Mouse (Mus musculus): ENCODE results near the gene Gm20715.
A peak's percentile ranks its signal among the peaks of the same experiment; 100 is the strongest.
"Not testable (repeated sequence)": the region's sequence is repeated elsewhere in the genome, so short reads cannot be mapped to it uniquely, and the experiment has no call there.

The Gm20715 gene

GRCm38 (mm10) chr7:6410043-6410442 lies at the start of gene Gm20715:
Gm20715 (plus strand) TSS chr7:6410277.
- DNase-seq (ENCODE audit: low read depth, low spot score), result peak; percentile 33

- no peak for DNase-seq (ENCODE audit: low read depth, low spot score)
Measured at GRCm38 (mm10) chr7:6360477-6361060, 49.5 kb upstream of the Gm20715 start.

- no peak for DNase-seq (ENCODE audit: low read depth, low spot score)
Measured at GRCm38 (mm10) chr7:6361756-6362155, 48.3 kb upstream of the Gm20715 start.

- peak; percentile 99 for DNase-seq (ENCODE audit: low read depth, low spot score)
Measured at GRCm38 (mm10) chr7:6362268-6363046, 47.6 kb upstream of the Gm20715 start.

- DNase-seq (ENCODE audit: low read depth, low spot score), result peak; percentile 93
Measured at GRCm38 (mm10) chr7:6363047-6363488, 47.0 kb upstream of the Gm20715 start, which contains the start of gene Zfp78. Zfp78 (plus strand) TSS chr7:6363280.

GRCm38 (mm10) chr7:6364761-6365160 lies 45.3 kb upstream of the Gm20715 start:
- no peak for DNase-seq (ENCODE audit: low read depth, low spot score)

GRCm38 (mm10) chr7:6367185-6367584 lies 42.9 kb upstream of the Gm20715 start:
- DNase-seq (ENCODE audit: low read depth, low spot score), result no peak

GRCm38 (mm10) chr7:6368146-6368545 lies 41.9 kb upstream of the Gm20715 start:
- not testable (repeated sequence) for DNase-seq (ENCODE audit: low read depth, low spot score)

- no peak for DNase-seq (ENCODE audit: low read depth, low spot score)
Measured at GRCm38 (mm10) chr7:6369460-6369859, 40.6 kb upstream of the Gm20715 start.

GRCm38 (mm10) chr7:6372993-6373392 lies 37.1 kb upstream of the Gm20715 start:
- DNase-seq (ENCODE audit: low read depth, low spot score), result no peak

- no peak for DNase-seq (ENCODE audit: low read depth, low spot score)
Measured at GRCm38 (mm10) chr7:6378441-6378840, 31.6 kb upstream of the Gm20715 start.

- no peak for DNase-seq (ENCODE audit: low read depth, low spot score)
Measured at GRCm38 (mm10) chr7:6381431-6381830, 28.6 kb upstream of the Gm20715 start.

GRCm38 (mm10) chr7:6383044-6383455 lies 27.0 kb upstream of the Gm20715 start, which contains the start of gene Zfp28:
Zfp28 (plus strand) TSS chr7:6383295.
- DNase-seq (ENCODE audit: low read depth, low spot score), result peak; percentile 90

GRCm38 (mm10) chr7:6384011-6384410 lies 26.1 kb upstream of the Gm20715 start:
- no peak for DNase-seq (ENCODE audit: low read depth, low spot score)

- DNase-seq (ENCODE audit: low read depth, low spot score), result no peak
Measured at GRCm38 (mm10) chr7:6386995-6387394, 23.1 kb upstream of the Gm20715 start.

- no peak for DNase-seq (ENCODE audit: low read depth, low spot score)
Measured at GRCm38 (mm10) chr7:6388971-6389370, 21.1 kb upstream of the Gm20715 start.

- DNase-seq (ENCODE audit: low read depth, low spot score), result no peak
Measured at GRCm38 (mm10) chr7:6389449-6389848, 20.6 kb upstream of the Gm20715 start.

- peak; percentile 59 for DNase-seq (ENCODE audit: low read depth, low spot score)
Measured at GRCm38 (mm10) chr7:6397996-6398975, 11.8 kb upstream of the Gm20715 start, which contains the start of gene Smim17. Smim17 (plus strand) TSS chr7:6398715.

GRCm38 (mm10) chr7:6414626-6415441 lies 4.8 kb downstream of the Gm20715 start:
- DNase-seq (ENCODE audit: low read depth, low spot score), result no peak

- no peak for DNase-seq (ENCODE audit: low read depth, low spot score)
Measured at GRCm38 (mm10) chr7:6415442-6415787, 5.3 kb downstream of the Gm20715 start.

GRCm38 (mm10) chr7:6419894-6420293 lies 9.8 kb downstream of the Gm20715 start:
- DNase-seq (ENCODE audit: low read depth, low spot score), result no peak
